Mouse (Mus musculus) gastrocnemius, adult 18-20 months (tissue): ENCODE measurements around the gene Casz1. TPM values are rescaled to one million over a fixed set of nuclear protein-coding genes. Genes with fewer than 3 reads are reported as not detected.

ENCODE experiments used
- DNase-seq: peaks from one replicate; pipeline ENCODE4 v3.0.0; 2021; ENCODE audit warnings: low spot score
- total RNA-seq, 2 experiments: library from RNA; stranded (reverse); gene quantifications; 2 replicates each; pipeline ENCODE4 v1.2.3; 2021

The Casz1 gene
- total RNA-seq, 2 experiments from 2014 or later: 37.9 to 44.4 TPM

- DNase-seq: no peak
Measured at GRCm38 (mm10) chr4:148797475-148798324, 6.5 kb upstream of the Casz1 start.

DNA sequence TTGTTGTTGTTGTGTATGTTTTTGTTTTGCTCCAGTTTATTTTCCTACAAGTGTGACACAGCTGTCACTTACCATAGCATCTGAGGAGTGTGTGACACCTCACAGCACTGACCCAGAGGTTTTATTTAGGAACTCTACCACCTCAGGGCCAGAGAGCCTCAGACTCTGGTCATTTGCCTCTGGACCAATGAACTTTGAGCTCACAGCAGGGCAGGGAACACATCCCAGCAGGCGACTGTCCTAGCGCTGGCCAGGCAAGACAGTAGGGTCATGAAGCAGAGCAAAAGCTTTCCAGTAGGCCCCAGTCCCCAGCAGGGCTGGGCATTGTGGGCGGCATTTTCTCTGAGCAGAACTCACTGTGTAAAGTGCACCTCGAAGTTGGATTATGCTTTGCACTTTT, 1.2 kb upstream of the Casz1 start:
- DNase-seq: peak; percentile 42

DNA sequence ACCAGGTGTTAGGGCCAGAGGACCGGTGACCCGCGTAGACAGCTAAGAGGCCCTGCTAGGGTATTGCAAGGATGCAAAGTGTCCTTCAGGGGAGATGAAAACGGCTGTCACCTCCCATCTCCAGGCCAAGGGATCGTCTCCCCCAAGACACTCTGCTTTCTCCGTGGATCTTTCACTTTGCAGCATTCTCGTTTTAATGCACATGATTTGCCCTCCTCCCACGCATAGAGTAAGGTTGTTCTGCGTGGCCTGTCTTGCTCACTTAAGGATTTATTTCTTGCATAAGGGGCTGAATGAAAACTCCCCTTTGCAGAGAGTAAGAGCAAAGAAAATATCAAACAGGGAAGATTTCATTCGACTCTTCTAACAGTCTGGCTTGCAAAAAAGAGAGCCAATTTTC, 593 bp upstream of the Casz1 start:
- no peak for DNase-seq

- no peak for DNase-seq
Measured at GRCm38 (mm10) chr4:148804780-148805160, 541 bp downstream of the Casz1 start.

GRCm38 (mm10) chr4:148805161-148805810, 1.1 kb downstream of the Casz1 start:
- peak; percentile 45 for DNase-seq

- peak; percentile 59 for DNase-seq
Measured at GRCm38 (mm10) chr4:148805811-148806747, 1.9 kb downstream of the Casz1 start.

- peak; percentile 70 for DNase-seq
Measured at GRCm38 (mm10) chr4:148806836-148807235, 2.6 kb downstream of the Casz1 start.

DNA sequence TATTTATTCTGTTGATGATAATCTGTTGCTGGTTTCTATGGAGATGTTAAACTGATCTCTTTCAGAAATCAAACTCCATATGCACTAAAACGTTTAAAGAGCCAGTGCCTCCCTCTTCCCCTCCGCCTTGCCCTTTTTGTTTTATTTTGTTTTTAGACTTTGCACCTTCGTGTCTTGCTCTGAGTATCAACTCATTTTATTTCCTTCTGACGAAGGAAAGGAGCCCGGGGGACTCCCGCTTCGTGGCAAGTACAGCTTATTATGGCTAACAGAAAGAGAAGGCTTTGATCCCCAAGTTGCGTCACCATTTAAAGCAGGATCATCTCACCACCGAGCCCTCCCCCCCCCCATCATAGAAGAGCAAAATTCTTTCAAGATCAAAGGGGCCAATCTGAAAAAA, 3.2 kb downstream of the Casz1 start:
- no peak for DNase-seq

DNA sequence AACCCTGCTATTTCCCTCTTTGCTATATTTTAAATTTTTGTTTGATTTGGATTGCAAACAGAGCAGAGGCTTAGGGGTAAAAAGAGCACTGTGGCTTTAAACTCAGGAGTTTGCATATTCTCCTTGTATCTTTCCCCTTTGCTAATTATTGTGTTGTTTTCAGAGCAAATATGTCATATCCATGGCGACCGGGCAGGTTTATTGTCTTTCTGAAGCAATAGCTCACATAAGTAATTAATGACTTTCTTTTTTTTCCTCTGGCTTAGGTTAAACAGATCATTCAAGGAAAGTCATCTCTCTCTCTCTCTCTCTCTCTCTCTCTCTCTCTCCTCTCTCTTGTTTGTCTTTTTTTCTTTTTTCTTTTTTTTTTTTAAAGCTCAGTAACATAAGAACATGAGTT, 4.6 kb downstream of the Casz1 start:
- no peak for DNase-seq

DNA sequence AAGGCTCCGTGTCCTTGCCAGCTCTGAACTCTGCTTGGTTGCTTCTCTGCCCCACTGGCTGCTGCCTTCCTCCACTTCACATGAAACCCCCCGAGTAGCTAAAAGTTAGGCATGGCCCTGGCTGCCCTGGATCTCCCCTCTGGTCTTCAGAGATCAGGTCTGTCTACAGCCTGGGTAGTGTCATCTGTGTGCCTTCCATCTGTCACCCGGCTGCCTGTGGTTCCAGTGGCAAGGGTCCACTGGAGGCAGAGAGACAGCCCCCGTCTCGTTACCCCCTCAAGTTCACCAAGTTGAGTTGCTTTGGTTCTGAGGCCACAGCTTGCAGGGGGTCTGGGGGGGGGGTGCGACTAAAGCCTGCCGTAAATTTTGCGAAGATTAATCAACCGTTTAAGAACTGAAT, 6.5 kb downstream of the Casz1 start:
- no peak for DNase-seq

GRCm38 (mm10) chr4:148811940-148812339, 7.7 kb downstream of the Casz1 start:
- peak; percentile 51 for DNase-seq

- no peak for DNase-seq
Measured at GRCm38 (mm10) chr4:148813247-148813646, 9.0 kb downstream of the Casz1 start.

GRCm38 (mm10) chr4:148816556-148816955, 12.3 kb downstream of the Casz1 start:
- no peak for DNase-seq

- peak; percentile 82 for DNase-seq
Measured at GRCm38 (mm10) chr4:148818161-148818560, 13.9 kb downstream of the Casz1 start.

DNA sequence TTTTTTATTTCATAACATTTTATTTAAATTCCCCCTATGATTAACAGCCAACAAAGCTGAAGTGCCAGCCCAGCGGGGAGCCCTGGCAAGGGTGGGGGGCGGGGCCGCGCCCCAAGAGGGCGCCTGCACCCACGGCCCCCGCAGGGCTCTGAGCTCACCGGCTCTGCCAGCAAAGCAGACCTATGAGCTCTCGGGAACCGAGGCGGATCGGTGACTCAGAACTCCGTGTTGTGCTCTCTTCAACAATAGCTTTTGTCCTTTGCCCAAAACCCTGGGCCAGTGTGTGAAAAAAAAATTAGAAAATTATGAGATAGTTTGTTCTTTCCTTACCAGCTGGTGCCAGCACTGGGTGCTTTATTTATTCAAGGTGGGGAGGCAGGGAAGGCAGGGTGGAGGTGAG, 15.9 kb downstream of the Casz1 start:
- no peak for DNase-seq

DNA sequence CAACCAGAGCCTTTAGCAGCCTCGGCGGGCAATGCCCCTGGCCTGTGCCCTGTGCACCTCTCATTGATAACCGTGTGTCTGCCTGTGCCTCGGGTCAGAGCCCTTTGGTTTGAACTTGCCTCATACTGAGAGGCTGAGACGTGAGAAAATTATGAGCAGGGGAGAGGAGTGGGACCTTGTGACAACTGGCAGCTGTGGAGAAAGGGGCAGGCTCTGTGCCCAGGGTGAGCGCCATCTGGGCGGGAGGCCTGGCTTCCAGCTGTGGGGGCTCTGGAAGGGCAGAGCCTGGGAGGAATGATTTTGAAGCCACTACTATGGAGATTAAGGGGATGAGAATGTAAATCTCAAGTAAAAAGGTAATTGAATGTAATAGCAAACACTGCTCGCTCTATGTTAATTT, 19.1 kb downstream of the Casz1 start:
- DNase-seq: no peak

DNA sequence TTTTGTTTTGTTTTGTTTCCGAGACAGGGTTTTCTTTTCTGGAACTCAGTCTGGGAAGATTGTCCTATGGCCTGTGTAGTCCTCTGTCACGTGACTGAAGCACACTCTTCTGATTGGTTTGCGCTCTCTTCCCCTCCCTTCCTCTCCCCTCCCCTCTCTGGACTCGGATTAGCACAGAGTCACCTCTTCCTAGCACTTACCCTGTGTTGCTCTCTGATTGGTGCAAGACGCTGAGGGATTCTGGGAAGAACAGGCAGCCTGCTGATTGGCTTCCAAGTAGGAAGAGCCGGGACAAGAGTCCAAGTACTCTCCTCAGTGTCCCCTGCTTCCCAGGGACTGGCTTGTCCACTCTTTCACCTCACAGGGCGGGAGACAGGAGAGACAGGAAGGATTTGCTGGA, 26.1 kb downstream of the Casz1 start:
- DNase-seq: no peak

DNA sequence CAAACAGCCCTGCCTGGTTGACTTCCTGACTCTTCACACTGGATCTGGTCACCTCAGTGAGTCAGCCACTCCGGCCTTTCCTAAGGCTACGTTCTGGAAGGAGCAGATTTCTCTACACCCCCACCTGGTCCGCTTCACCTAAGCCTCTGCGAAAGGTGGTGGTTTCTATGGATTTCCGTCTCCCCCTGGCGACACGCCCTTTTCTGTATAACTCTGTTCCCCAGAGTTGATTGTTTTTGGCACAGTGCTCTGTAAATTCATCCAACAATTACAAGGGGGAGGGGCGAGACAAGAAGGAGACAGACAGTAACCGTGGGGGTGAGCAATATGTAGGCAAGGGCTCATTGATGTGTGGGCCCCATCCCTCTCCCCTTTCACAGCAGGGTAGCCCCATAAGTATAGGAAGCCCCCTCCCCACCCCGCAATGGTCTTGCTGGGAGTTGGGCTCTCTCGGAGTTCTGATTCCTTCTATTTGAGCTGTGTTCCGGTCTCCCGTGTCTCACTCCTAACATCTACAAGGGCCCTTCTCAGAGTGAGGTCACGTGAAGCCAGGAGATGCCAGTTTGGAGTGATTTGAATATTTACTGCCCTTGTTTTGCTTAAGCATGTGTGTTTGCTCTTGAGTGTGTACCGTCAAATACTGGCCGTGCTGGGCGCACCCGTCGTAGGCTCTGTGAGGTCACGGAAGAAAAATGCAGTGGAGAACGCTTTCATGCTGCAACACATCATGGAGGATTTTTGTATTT, 29.2 kb downstream of the Casz1 start:
- no peak for DNase-seq

DNA sequence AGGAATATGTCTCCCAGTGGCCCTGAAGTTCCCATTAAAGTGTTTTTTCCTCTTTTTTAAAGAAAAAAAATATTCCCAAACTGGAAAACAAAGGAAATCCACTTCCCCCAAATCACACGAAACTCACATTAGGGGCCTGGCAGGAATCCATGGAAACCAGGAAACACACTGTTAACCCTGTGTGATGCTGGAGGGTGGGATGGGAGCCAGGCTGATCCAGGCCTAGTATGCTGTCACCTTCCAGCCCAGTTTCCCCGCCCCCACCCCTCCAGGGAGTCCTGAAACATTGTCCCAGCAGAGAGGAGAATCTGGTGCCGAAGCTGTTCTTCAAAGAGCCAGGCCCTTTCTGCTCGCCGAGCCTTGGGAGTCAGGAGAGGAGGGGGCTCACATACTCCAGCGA, 32.2 kb downstream of the Casz1 start:
- no peak for DNase-seq

- DNase-seq: no peak
Measured at GRCm38 (mm10) chr4:148837046-148837445, 32.8 kb downstream of the Casz1 start.

GRCm38 (mm10) chr4:148837644-148838043, 33.4 kb downstream of the Casz1 start:
- DNase-seq: no peak
